Mouse (Mus musculus): ENCODE measurements at regions not wholly inside any gene's neighbourhood (a gene's known extent, or its start where the extent isn't known, plus 50 kb on each side); places are given as distances from the start of the nearest gene placed in this dataset.

- Histone ChIP-seq H3K9ac (no peak overlapping the region), H3K4me1 (0 out of 2 replicates have a peak, but pooled peaks cover 2% of the 10 kb centered on the region), H3K4me2 (no peak overlapping the region), H3K4me3 (replicated peaks) (no peak overlapping the region), H3K9me3 (no peaks in the 10 kb centered on the region), H3K27ac (no peak overlapping the region), H3K36me3 (no peaks in the 10 kb centered on the region), H3K27me3 (replicated peaks) (no peaks in the 10 kb centered on the region)
- ATAC-seq (ENCODE audit: insufficient read depth, low FRiP score, low read depth) = no peak; the same call in 1 of the 2 replicates
- WGBS = 59% methylated on average over 8 of the region's 8 CpGs
Measured at GRCm38 (mm10) chr3:78899446-78900230, 386.7 kb downstream of the Rapgef2 start.

- 56% methylated on average over 3 of the region's 3 CpGs for WGBS
- Histone ChIP-seq H3K4me1 (no peaks in the 10 kb centered on the region), H3K4me3 (replicated peaks) (no peak overlapping the region), H3K9ac (no peak overlapping the region), H3K27me3 (replicated peaks) (no peaks in the 10 kb centered on the region), H3K9me3 (no peaks in the 10 kb centered on the region), H3K27ac (no peak overlapping the region), H3K36me3 (no peaks in the 10 kb centered on the region), H3K4me2 (no peak overlapping the region)
- no peak for ATAC-seq (ENCODE audit: insufficient read depth, low FRiP score, low read depth)
Measured at GRCm38 (mm10) chr3:78889326-78889725, 397.0 kb downstream of the Rapgef2 start.

- WGBS = 44% methylated on average over 9 of the region's 9 CpGs
- no peak for ATAC-seq (ENCODE audit: insufficient read depth, low FRiP score, low read depth)
- Histone ChIP-seq H3K36me3 (no peaks in the 10 kb centered on the region), H3K4me3 (replicated peaks) (no peak overlapping the region), H3K27me3 (replicated peaks) (no peaks in the 10 kb centered on the region), H3K27ac (no peak overlapping the region), H3K9ac (no peak overlapping the region), H3K4me1 (no peaks in the 10 kb centered on the region), H3K4me2 (no peak overlapping the region), H3K9me3 (no peaks in the 10 kb centered on the region)
Measured at GRCm38 (mm10) chr3:78884715-78885114, 401.6 kb downstream of the Rapgef2 start.

GRCm38 (mm10) chr3:78884029-78884428, 402.3 kb downstream of the Rapgef2 start:
- no peaks in the 10 kb centered on the region for H3K36me3 ChIP-seq
- 55% methylated on average over 11 of the region's 11 CpGs for WGBS

GRCm38 (mm10) chr3:78880072-78880471, 406.2 kb downstream of the Rapgef2 start:
- Histone ChIP-seq H3K27me3 (replicated peaks) (no peaks in the 10 kb centered on the region), H3K9me3 (no peaks in the 10 kb centered on the region)
- WGBS = 70% methylated on average over 13 of the region's 13 CpGs

More at GRCm38 (mm10) chr3:78884029-78884428, 402.3 kb downstream of the Rapgef2 start:
- Histone ChIP-seq H3K4me1 (no peaks in the 10 kb centered on the region), H3K4me2 (no peak overlapping the region), H3K9ac (no peak overlapping the region), H3K27me3 (replicated peaks) (no peaks in the 10 kb centered on the region), H3K4me3 (replicated peaks) (no peak overlapping the region), H3K9me3 (no peaks in the 10 kb centered on the region), H3K27ac (no peak overlapping the region)
- ATAC-seq (ENCODE audit: insufficient read depth, low FRiP score, low read depth) = no peak

GRCm38 (mm10) chr3:78877323-78877722, 409.0 kb downstream of the Rapgef2 start:
- Histone ChIP-seq H3K4me1 (no peaks in the 10 kb centered on the region), H3K4me2 (no peak overlapping the region), H3K9me3 (no peaks in the 10 kb centered on the region), H3K27me3 (replicated peaks) (no peaks in the 10 kb centered on the region), H3K27ac (no peak overlapping the region), H3K4me3 (replicated peaks) (no peak overlapping the region), H3K9ac (no peak overlapping the region), H3K36me3 (no peaks in the 10 kb centered on the region)
- ATAC-seq (ENCODE audit: insufficient read depth, low FRiP score, low read depth) = no peak
- WGBS = 77% methylated on average over 3 of the region's 3 CpGs

More at GRCm38 (mm10) chr3:78880072-78880471, 406.2 kb downstream of the Rapgef2 start:
- Histone ChIP-seq H3K36me3 (no peaks in the 10 kb centered on the region), H3K27ac (no peak overlapping the region), H3K4me2 (no peak overlapping the region), H3K4me1 (no peaks in the 10 kb centered on the region), H3K9ac (no peak overlapping the region), H3K4me3 (replicated peaks) (no peak overlapping the region)
- no peak for ATAC-seq (ENCODE audit: insufficient read depth, low FRiP score, low read depth)

GRCm38 (mm10) chr3:78866896-78867295, 419.4 kb downstream of the Rapgef2 start:
- Histone ChIP-seq H3K27ac (no peak overlapping the region), H3K4me2 (no peak overlapping the region), H3K9ac (no peak overlapping the region), H3K4me1 (no peaks in the 10 kb centered on the region), H3K4me3 (replicated peaks) (no peak overlapping the region), H3K27me3 (replicated peaks) (no peaks in the 10 kb centered on the region), H3K9me3 (no peaks in the 10 kb centered on the region), H3K36me3 (no peaks in the 10 kb centered on the region)
- WGBS = 78% methylated on average over 1 of the region's 1 CpGs
- no peak for ATAC-seq (ENCODE audit: insufficient read depth, low FRiP score, low read depth)

- H3K4me1 ChIP-seq = no peaks in the 10 kb centered on the region
- no peak overlapping the region for H3K9ac ChIP-seq
- no peak for ATAC-seq (ENCODE audit: insufficient read depth, low FRiP score, low read depth)
- H3K9me3 ChIP-seq = no peaks in the 10 kb centered on the region
- H3K4me3 ChIP-seq (replicated peaks) = no peak overlapping the region
- 85% methylated on average over 9 of the region's 9 CpGs for WGBS
- no peak overlapping the region for H3K27ac ChIP-seq
- no peaks in the 10 kb centered on the region for H3K27me3 ChIP-seq (replicated peaks)
- no peak overlapping the region for H3K4me2 ChIP-seq
- no peaks in the 10 kb centered on the region for H3K36me3 ChIP-seq
Measured at GRCm38 (mm10) chr3:78866083-78866726, 420.1 kb downstream of the Rapgef2 start.

GRCm38 (mm10) chr3:78863005-78863404, 423.3 kb downstream of the Rapgef2 start:
- Histone ChIP-seq H3K27me3 (replicated peaks) (no peaks in the 10 kb centered on the region), H3K4me3 (replicated peaks) (no peak overlapping the region), H3K4me2 (no peak overlapping the region), H3K27ac (no peak overlapping the region), H3K9me3 (no peaks in the 10 kb centered on the region), H3K36me3 (no peaks in the 10 kb centered on the region), H3K4me1 (no peaks in the 10 kb centered on the region), H3K9ac (no peak overlapping the region)
- ATAC-seq (ENCODE audit: insufficient read depth, low FRiP score, low read depth) = no peak
- 79% methylated on average over 2 of the region's 2 CpGs for whole genome bisulfite sequencing

- Histone ChIP-seq H3K36me3 (no peaks in the 10 kb centered on the region), H3K4me2 (no peak overlapping the region), H3K9ac (no peak overlapping the region), H3K9me3 (no peaks in the 10 kb centered on the region), H3K4me1 (no peaks in the 10 kb centered on the region), H3K4me3 (replicated peaks) (no peak overlapping the region), H3K27ac (no peak overlapping the region), H3K27me3 (replicated peaks) (no peaks in the 10 kb centered on the region)
- ATAC-seq (ENCODE audit: insufficient read depth, low FRiP score, low read depth) = no peak
- WGBS = 67% methylated on average over 7 of the region's 8 CpGs
Measured at GRCm38 (mm10) chr3:78846617-78847318, 439.5 kb downstream of the Rapgef2 start.

- H3K4me3 ChIP-seq (replicated peaks) = no peak overlapping the region
- H3K4me1 ChIP-seq = no peaks in the 10 kb centered on the region
- H3K4me2 ChIP-seq = no peak overlapping the region
- no peak overlapping the region for H3K9ac ChIP-seq
- H3K9me3 ChIP-seq = no peaks in the 10 kb centered on the region
- WGBS = 66% methylated on average over 4 of the region's 4 CpGs
- no peaks in the 10 kb centered on the region for H3K27me3 ChIP-seq (replicated peaks)
- H3K36me3 ChIP-seq = no peaks in the 10 kb centered on the region
- H3K27ac ChIP-seq = no peak overlapping the region
- no peak for ATAC-seq (ENCODE audit: insufficient read depth, low FRiP score, low read depth)
Measured at GRCm38 (mm10) chr3:78841173-78841572, 445.1 kb downstream of the Rapgef2 start.

- Histone ChIP-seq H3K4me1 (no peaks in the 10 kb centered on the region), H3K9ac (no peak overlapping the region), H3K4me2 (no peak overlapping the region), H3K36me3 (no peaks in the 10 kb centered on the region), H3K4me3 (replicated peaks) (no peak overlapping the region), H3K9me3 (no peaks in the 10 kb centered on the region), H3K27me3 (replicated peaks) (no peaks in the 10 kb centered on the region), H3K27ac (no peak overlapping the region)
- ATAC-seq (ENCODE audit: insufficient read depth, low FRiP score, low read depth) = no peak
- 83% methylated on average over 5 of the region's 5 CpGs for WGBS
Measured at GRCm38 (mm10) chr3:78836824-78837223, 449.5 kb downstream of the Rapgef2 start.

All from stomach, embryonic 15.5 days (tissue).